19 mouse cellular contexts compared by ENCODE assay signal in the genomic region with DNA sequence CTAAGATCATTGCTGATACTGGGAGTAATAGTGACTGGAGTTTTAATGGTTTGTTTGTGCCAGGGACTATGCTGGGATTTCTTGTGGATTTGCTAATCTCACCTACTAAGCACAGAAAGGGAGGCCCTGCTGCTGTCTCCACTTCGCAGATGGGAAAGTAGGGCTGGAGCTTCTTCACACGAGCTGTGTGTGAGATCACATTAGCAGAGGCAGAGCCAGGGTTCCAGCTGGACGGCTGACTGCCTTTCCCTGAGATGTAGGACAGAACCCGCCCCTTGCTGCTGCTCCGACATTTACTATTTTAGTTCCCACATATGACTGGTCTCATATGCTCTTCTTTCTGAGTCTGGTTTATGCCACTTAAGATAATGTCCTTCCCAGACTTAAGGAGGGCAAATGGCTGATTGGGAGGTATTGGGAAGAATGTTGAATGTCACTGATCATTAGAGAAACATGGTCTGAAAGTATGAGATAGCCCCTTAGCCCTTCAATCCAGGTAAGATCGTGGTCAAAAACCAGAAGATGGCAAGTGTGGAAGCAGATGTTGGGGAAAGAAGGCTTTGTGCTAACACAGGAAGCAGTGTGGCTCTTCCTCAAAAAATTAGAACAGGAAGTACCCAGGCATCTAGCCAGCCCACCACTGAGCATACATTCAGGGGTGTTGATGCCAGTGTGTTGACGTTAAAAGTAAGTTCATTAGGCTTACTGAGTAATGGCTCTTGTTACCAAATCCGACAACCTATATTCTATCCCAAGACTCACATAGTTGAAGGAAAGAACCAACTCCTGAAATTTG.
DNase-seq lines count a peak whose midpoint lies in the region; ATAC-seq lines count a peak whose summit lies in the region.
"Had no signal": no experiment of that assay in that cellular context is flagged by ENCODE, and none has a peak within 500 bp of the region (broad histone marks: within the 10 kb centered on the region; RNA-seq: fewer than 3 reads in every experiment).

No protein-coding gene starts in this region.

- peak; percentile 16 to 18 for DNase-seq in heart, adult 18-20 months
- no peak for DNase-seq in heart, adult 11 months
- peak; percentile 20 to 76 for DNase-seq in left cerebral cortex, postnatal 25 days (ENCODE audit: low spot score in 2 of 2)
- DNase-seq in left cerebral cortex, postnatal 10 days (ENCODE audit: extremely low spot score in 1 of 2, low spot score in 2 of 2), result no peak
- peak; percentile 31 to 55 for DNase-seq in right cerebral cortex, postnatal 36 days (ENCODE audit: low spot score in 2 of 2)
- DNase-seq in lung, adult 18-20 months, result no peak
- DNase-seq in kidney, postnatal 36 days, result no peak
- DNase-seq: adrenal gland, postnatal 14 days; B cell, adult 2 months; cerebellum, adult 9-10 months; kidney, adult 18-20 months; kidney, postnatal 14 days; liver, postnatal 0 days; lung, postnatal 14 days; spleen, adult 18-20 months had no signal

- ATAC-seq in common myeloid progenitor, adult 5-6 weeks (replicated peaks; ENCODE audit: low read depth, poor library complexity, severe bottlenecking), result peak; percentile 66
- ATAC-seq: activated CD4-positive, CD25-positive, alpha-beta regulatory T cell, adult 4 months; forebrain, embryonic 15.5 days; liver, postnatal 0 days; midbrain, embryonic 13.5 days had no signal

- intact Hi-C loops in left cerebral cortex, postnatal 25 days (cut with DNase I), result no loop called here
- intact Hi-C loops in left cerebral cortex, postnatal 10 days (cut with DNase I), result no loop called here

Comparison
In these comparisons a context has a peak if more than half of its experiments do, and no peak if none do; other contexts are left out.
1. DNase-seq: peak in heart, adult 18-20 months (2 of 2), left cerebral cortex, postnatal 25 days (2 of 2) and right cerebral cortex, postnatal 36 days (2 of 2); none in heart, adult 11 months (single experiment), left cerebral cortex, postnatal 10 days (0 of 2), lung, adult 18-20 months (0 of 2) and kidney, postnatal 36 days (0 of 2).